Mouse (Mus musculus) embryo, embryonic 9.5 days (tissue): ENCODE measurements around the gene Pank2.
"Not testable (repeated sequence)": the region's sequence is repeated elsewhere in the genome, so short reads cannot be mapped to it uniquely, and the experiment has no call there.

Experiments
- DNase-seq: peaks from one replicate; pipeline ENCODE4 v3.0.0-alpha.2; 2017; ENCODE audit errors: extremely low spot score

The Pank2 gene

GRCm38 (mm10) chr2:131262213-131262672 is at the start of gene Pank2:
Pank2 (plus strand) TSS chr2:131262495.
- DNase-seq = peak; percentile 98

GRCm38 (mm10) chr2:131213773-131214172 is 48.5 kb upstream of the Pank2 start:
- no peak for DNase-seq

GRCm38 (mm10) chr2:131215941-131216858 is 46.1 kb upstream of the Pank2 start:
- DNase-seq = no peak

- DNase-seq = no peak
Observed at GRCm38 (mm10) chr2:131220030-131220429, 42.3 kb upstream of the Pank2 start.

GRCm38 (mm10) chr2:131221853-131222515 is 40.3 kb upstream of the Pank2 start:
- DNase-seq = no peak

- no peak for DNase-seq
Observed at GRCm38 (mm10) chr2:131222562-131222961, 39.7 kb upstream of the Pank2 start.

- DNase-seq = no peak
Observed at GRCm38 (mm10) chr2:131223569-131223968, 38.7 kb upstream of the Pank2 start.

GRCm38 (mm10) chr2:131225178-131225577 is 37.1 kb upstream of the Pank2 start:
- no peak for DNase-seq

GRCm38 (mm10) chr2:131226669-131227068 is 35.6 kb upstream of the Pank2 start:
- not testable (repeated sequence) for DNase-seq

- no peak for DNase-seq
Observed at GRCm38 (mm10) chr2:131227243-131227642, 35.1 kb upstream of the Pank2 start.

- DNase-seq = no peak
Observed at GRCm38 (mm10) chr2:131232558-131232957, 29.7 kb upstream of the Pank2 start.

- DNase-seq = peak; percentile 95
Observed at GRCm38 (mm10) chr2:131233307-131234126, 28.8 kb upstream of the Pank2 start, which contains the start of gene Mavs. Mavs (plus strand) TSS chr2:131234063.

GRCm38 (mm10) chr2:131234127-131234650 is 28.1 kb upstream of the Pank2 start:
- DNase-seq = no peak

- DNase-seq = no peak
Observed at GRCm38 (mm10) chr2:131234970-131235635, 27.2 kb upstream of the Pank2 start.

- no peak for DNase-seq
Observed at GRCm38 (mm10) chr2:131242180-131242579, 20.1 kb upstream of the Pank2 start.

- DNase-seq = no peak
Observed at GRCm38 (mm10) chr2:131242929-131243328, 19.4 kb upstream of the Pank2 start.

- DNase-seq = peak; percentile 62
Observed at GRCm38 (mm10) chr2:131253681-131254328, 8.5 kb upstream of the Pank2 start.

- no peak for DNase-seq
Observed at GRCm38 (mm10) chr2:131254329-131254713, 8.0 kb upstream of the Pank2 start.

- DNase-seq = no peak
Observed at GRCm38 (mm10) chr2:131255738-131256137, 6.6 kb upstream of the Pank2 start.

GRCm38 (mm10) chr2:131258693-131259092 is 3.6 kb upstream of the Pank2 start:
- DNase-seq = no peak
